In the genomic region with DNA sequence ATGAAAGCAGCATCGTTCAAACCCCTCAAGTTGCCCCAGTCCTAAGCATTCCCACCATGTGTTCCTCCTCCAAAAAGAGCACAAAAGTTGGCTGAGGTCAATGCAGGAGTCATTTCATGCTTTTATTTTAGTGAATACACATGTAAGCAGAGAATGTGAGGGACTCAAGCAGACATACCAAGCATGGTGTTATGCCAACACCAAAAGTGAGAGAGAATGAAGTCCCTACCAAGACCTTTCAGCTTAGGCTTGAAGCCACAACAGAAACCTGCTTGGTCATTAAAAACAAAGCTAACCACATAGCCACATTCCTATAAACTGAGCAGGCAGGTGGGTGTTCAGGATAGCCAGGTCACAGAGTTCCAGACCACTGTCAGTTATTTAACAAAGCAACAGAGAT, we compare ENCODE assay signal across 8 mouse cellular contexts. TPM values are rescaled to one million over a fixed set of nuclear protein-coding genes. Genes with fewer than 3 reads are reported as not detected.
A peak's percentile ranks its signal among the peaks of the same experiment; 100 is the strongest.
DNase-seq lines count a peak whose midpoint lies in the region; ATAC-seq and TF ChIP-seq lines count a peak whose summit lies in the region.

No protein-coding gene starts in this region.

- TF ChIP-seq CTCF in left cerebral cortex, adult 2 months (IDR thresholded peaks at IDR 0.05) = no peak
- TF ChIP-seq CTCF in bone marrow macrophage, adult 2 months (IDR thresholded peaks at IDR 0.05; ENCODE audit: low read depth, low read length) = no peak

- intact Hi-C loops in left cerebral cortex, adult 2 months (cut with DNase I) = no loop called here
- intact Hi-C loops in left cerebral cortex, postnatal 14 days (cut with DNase I) = no loop called here

- no peak for TF ChIP-seq POLR2A in bone marrow macrophage, adult 2 months (IDR thresholded peaks at IDR 0.05; ENCODE audit: borderline replicate concordance, low read depth, low read length)

- no peaks in the 10 kb centered on the region for H3K27me3 ChIP-seq in embryonic facial prominence, embryonic 11.5 days (ENCODE audit: control insufficient read depth, insufficient read depth, low read length)
- H3K27me3 ChIP-seq in embryonic facial prominence, embryonic 10.5 days (replicated peaks; ENCODE audit: low read depth, poor library complexity, severe bottlenecking) = no peaks in the 10 kb centered on the region
- no peaks in the 10 kb centered on the region for H3K27me3 ChIP-seq in liver, embryonic 15.5 days

- no peaks in the 10 kb centered on the region for H3K9me3 ChIP-seq in embryonic facial prominence, embryonic 11.5 days (replicated peaks; ENCODE audit: control insufficient read depth, low read length)
- H3K9me3 ChIP-seq in embryonic facial prominence, embryonic 10.5 days = no peaks in the 10 kb centered on the region
- no peaks in the 10 kb centered on the region for H3K9me3 ChIP-seq in liver, embryonic 15.5 days (replicated peaks)

- WGBS in embryonic facial prominence, embryonic 11.5 days = 78% methylated on average over 1 of the region's 1 CpGs
- WGBS in embryonic facial prominence, embryonic 10.5 days = 69% methylated on average over 1 of the region's 1 CpGs
- 8% methylated on average over 1 of the region's 1 CpGs for WGBS in liver, embryonic 15.5 days (ENCODE audit: insufficient replicate concordance)

- peak; percentile 18 for DNase-seq in embryonic facial prominence, embryonic 11.5 days (ENCODE audit: low spot score)
- no peak for DNase-seq in embryonic facial prominence, embryonic 10.5 days (ENCODE audit: low spot score)
- DNase-seq in left cerebral cortex, adult 2 months (ENCODE audit: extremely low spot score in 1 of 2, low spot score in 2 of 2) = no peak
- DNase-seq in left cerebral cortex, postnatal 14 days (ENCODE audit: low spot score in 2 of 2) = no peak

- H3K36me3 ChIP-seq in embryonic facial prominence, embryonic 11.5 days (replicated peaks; ENCODE audit: control insufficient read depth, insufficient read depth, low read depth, low read length) = no peaks in the 10 kb centered on the region; the same call in 1 of the 2 replicates
- peaks cover 99% of the 10 kb centered on the region for H3K36me3 ChIP-seq in embryonic facial prominence, embryonic 10.5 days (replicated peaks)
- peaks cover 82% of the 10 kb centered on the region for H3K36me3 ChIP-seq in liver, embryonic 15.5 days (replicated peaks)

- ATAC-seq in embryonic facial prominence, embryonic 11.5 days (replicated peaks; ENCODE audit: insufficient number of reproducible peaks, low FRiP score, low TSS enrichment, low read depth) = no peak
- no peak for ATAC-seq in liver, embryonic 15.5 days (ENCODE audit: insufficient read depth)
- no peak for ATAC-seq in inflammation-experienced regulatory T-cells, adult 6 months
- no peak for ATAC-seq in erythroblast, adult 5-6 weeks (replicated peaks; ENCODE audit: low FRiP score, poor library complexity, severe bottlenecking)

- no peak overlapping the region for H3K27ac ChIP-seq in embryonic facial prominence, embryonic 11.5 days (replicated peaks; ENCODE audit: low read depth, low read length)
- H3K27ac ChIP-seq in embryonic facial prominence, embryonic 10.5 days (replicated peaks) = no peak overlapping the region
- peak overlapping the region; percentile 75 for H3K27ac ChIP-seq in left cerebral cortex, adult 2 months
- peak overlapping the region; percentile 90 for H3K27ac ChIP-seq in bone marrow macrophage, adult 2 months (ENCODE audit: insufficient read depth, low read depth, low read length)
- peak overlapping the region; percentile 61 for H3K27ac ChIP-seq in liver, embryonic 15.5 days (replicated peaks)

- H3K4me2 ChIP-seq in embryonic facial prominence, embryonic 11.5 days (ENCODE audit: low read depth, low read length) = no peak overlapping the region
- 0 out of 2 replicates have a peak overlapping the region, but pooled peaks have one; percentile 2 for H3K4me2 ChIP-seq in liver, embryonic 15.5 days

- H3K4me3 ChIP-seq in embryonic facial prominence, embryonic 11.5 days (ENCODE audit: low read depth, low read length) = no peak overlapping the region
- no peak overlapping the region for H3K4me3 ChIP-seq in embryonic facial prominence, embryonic 10.5 days
- H3K4me3 ChIP-seq in left cerebral cortex, adult 2 months = no peak overlapping the region
- peak overlapping the region; percentile 28 for H3K4me3 ChIP-seq in bone marrow macrophage, adult 2 months (ENCODE audit: insufficient read depth, low read length)
- H3K4me3 ChIP-seq in liver, embryonic 15.5 days (replicated peaks) = no peak overlapping the region

- H3K9ac ChIP-seq in embryonic facial prominence, embryonic 11.5 days (replicated peaks; ENCODE audit: low read length) = no peak overlapping the region
- H3K9ac ChIP-seq in liver, embryonic 15.5 days = no peak overlapping the region

- H3K4me1 ChIP-seq in embryonic facial prominence, embryonic 11.5 days (ENCODE audit: control insufficient read depth, insufficient read depth, low read length) = no peaks in the 10 kb centered on the region; the same call in 1 of the 2 replicates
- H3K4me1 ChIP-seq in embryonic facial prominence, embryonic 10.5 days = peaks cover 45% of the 10 kb centered on the region
- H3K4me1 ChIP-seq in bone marrow macrophage, adult 2 months (ENCODE audit: control insufficient read depth, insufficient read depth, low read length) = peaks cover 72% of the 10 kb centered on the region
- peaks cover 61% of the 10 kb centered on the region for H3K4me1 ChIP-seq in liver, embryonic 15.5 days (replicated peaks)

RNA-seq across cellular contexts. Expression of a gene that starts 35.0 kb away (rescaled TPM):
- 9.3 and 9.9 TPM in 2 replicates for polyA plus RNA-seq in embryonic facial prominence, embryonic 11.5 days (2014; fragmentation: Nextera tagmentation; extraction: Ambion mirVana)
- polyA plus RNA-seq in embryonic facial prominence, embryonic 10.5 days (2016; fragmentation: Nextera tagmentation; extraction: Ambion mirVana) = 14.8 TPM in 2 replicates
- 1 to 10 TPM; 7.9 to 8.1 TPM for total RNA-seq in left cerebral cortex, adult 2 months (2021)
- 1 to 10 TPM; 6.2 TPM for total RNA-seq in left cerebral cortex, postnatal 14 days (2021)
- polyA plus RNA-seq in bone marrow macrophage, adult 2 months (2012; ENCODE audit: insufficient read depth, insufficient read length, missing spikeins) = 15.5 and 16.6 TPM in 2 replicates
- 5.5 and 6.3 TPM in 2 replicates for polyA plus RNA-seq in liver, embryonic 15.5 days (2015; fragmentation: Nextera tagmentation; extraction: Ambion mirVana)
- polyA plus RNA-seq in inflammation-experienced regulatory T-cells, adult 6 months (2017; shearing (Covaris generic)) = 10 to 100 TPM; 10.3 to 13.8 (median 11.3) TPM
- 0.84 and 8.1 TPM in 2 replicates for total RNA-seq in erythroblast, adult 5-6 weeks (2015; ENCODE audit: low replicate concordance)
- total RNA-seq in erythroblast, adult 5-6 weeks (2017; ENCODE audit: low replicate concordance) = 1.1 and 1.7 TPM in 2 replicates

RNA-seq across cellular contexts. Expression of a gene that starts 49.1 kb away (rescaled TPM):
- 32.6 and 36.3 TPM in 2 replicates for polyA plus RNA-seq in embryonic facial prominence, embryonic 11.5 days (2014; fragmentation: Nextera tagmentation; extraction: Ambion mirVana)
- 38.9 and 40.0 TPM in 2 replicates for polyA plus RNA-seq in embryonic facial prominence, embryonic 10.5 days (2016; fragmentation: Nextera tagmentation; extraction: Ambion mirVana)
- total RNA-seq in left cerebral cortex, adult 2 months (2021) = 10 to 100 TPM; 90.9 to 98.6 TPM
- 10 to 100 TPM; 74.1 to 75.8 TPM for total RNA-seq in left cerebral cortex, postnatal 14 days (2021)
- polyA plus RNA-seq in bone marrow macrophage, adult 2 months (2012; ENCODE audit: insufficient read depth, insufficient read length, missing spikeins) = 58.7 and 61.1 TPM in 2 replicates
- polyA plus RNA-seq in liver, embryonic 15.5 days (2015; fragmentation: Nextera tagmentation; extraction: Ambion mirVana) = 7.6 and 9.3 TPM in 2 replicates
- 10 to 100 TPM; 56.9 to 94.8 (median 76.7) TPM for polyA plus RNA-seq in inflammation-experienced regulatory T-cells, adult 6 months (2017; shearing (Covaris generic))
- total RNA-seq in erythroblast, adult 5-6 weeks (2015; ENCODE audit: low replicate concordance) = 31.1 and 41.2 TPM in 2 replicates
- 21.9 and 27.2 TPM in 2 replicates for total RNA-seq in erythroblast, adult 5-6 weeks (2017; ENCODE audit: low replicate concordance)

RNA-seq across cellular contexts. Expression of a gene that starts 57.5 kb away (rescaled TPM):
- polyA plus RNA-seq in embryonic facial prominence, embryonic 11.5 days (2014; fragmentation: Nextera tagmentation; extraction: Ambion mirVana) = 1.9 and 3.1 TPM in 2 replicates
- 2.3 and 3.0 TPM in 2 replicates for polyA plus RNA-seq in embryonic facial prominence, embryonic 10.5 days (2016; fragmentation: Nextera tagmentation; extraction: Ambion mirVana)
- 10 to 100 TPM; 33.2 to 36.8 TPM for total RNA-seq in left cerebral cortex, adult 2 months (2021)
- 10 to 100 TPM; 29.3 to 32.9 TPM for total RNA-seq in left cerebral cortex, postnatal 14 days (2021)
- 19.4 and 27.4 TPM in 2 replicates for polyA plus RNA-seq in bone marrow macrophage, adult 2 months (2012; ENCODE audit: insufficient read depth, insufficient read length, missing spikeins)
- polyA plus RNA-seq in liver, embryonic 15.5 days (2015; fragmentation: Nextera tagmentation; extraction: Ambion mirVana) = 1.2 and 1.9 TPM in 2 replicates
- 10 to 100 TPM; 22.8 to 25.9 (median 23.1) TPM for polyA plus RNA-seq in inflammation-experienced regulatory T-cells, adult 6 months (2017; shearing (Covaris generic))
- 4.4 and 8.8 TPM in 2 replicates for total RNA-seq in erythroblast, adult 5-6 weeks (2015; ENCODE audit: low replicate concordance)
- total RNA-seq in erythroblast, adult 5-6 weeks (2017; ENCODE audit: low replicate concordance) = 3.8 and 8.8 TPM in 2 replicates

Comparison
In these comparisons a context has a peak if more than half of its experiments do, and no peak if none do; other contexts are left out.
1. H3K27ac ChIP-seq: peak in left cerebral cortex, adult 2 months (single experiment), bone marrow macrophage, adult 2 months (single experiment) and liver, embryonic 15.5 days (single experiment); none in embryonic facial prominence, embryonic 11.5 days (single experiment) and embryonic facial prominence, embryonic 10.5 days (single experiment).